Mouse (Mus musculus): ENCODE results near the gene Atg4c.

Atg4c gene

DNA sequence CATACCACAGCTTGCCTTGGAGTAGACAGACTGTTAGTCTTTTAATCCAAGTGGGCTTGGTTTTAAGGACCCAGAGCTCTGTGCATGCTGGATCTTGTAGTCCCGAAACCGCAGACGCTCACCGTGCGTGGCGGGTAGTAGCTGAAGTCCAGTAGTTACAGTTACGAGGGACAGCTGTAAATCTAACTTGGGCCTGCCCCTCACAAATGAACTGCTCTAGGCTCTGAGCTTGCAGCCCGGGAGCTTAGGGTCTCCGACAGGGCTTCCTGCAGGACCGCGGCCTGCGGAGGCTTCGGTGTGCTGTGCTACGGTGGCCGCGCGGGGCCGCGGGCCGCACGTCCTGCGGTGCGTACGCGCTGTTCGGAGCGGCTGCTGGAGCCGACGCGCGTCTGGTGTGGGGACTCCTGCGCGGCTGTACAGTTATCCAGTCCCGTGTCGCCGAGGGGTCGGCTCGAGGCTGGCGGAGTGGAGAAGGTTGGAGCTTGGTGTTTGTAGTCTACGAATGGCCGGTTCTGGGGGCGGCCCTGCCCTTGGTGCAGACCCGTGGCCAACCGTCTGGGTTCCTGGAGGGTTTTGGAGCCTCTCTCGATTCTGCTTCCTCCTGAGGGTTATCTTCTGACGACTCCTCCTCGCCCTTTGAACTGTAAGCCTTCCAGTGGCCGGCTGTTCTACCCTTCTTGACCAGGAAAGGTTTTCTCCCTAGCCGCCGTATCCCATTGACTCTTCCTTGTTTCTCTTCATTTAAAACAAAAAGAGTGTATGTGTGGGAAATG, at the start of gene Atg4c:
Gene Atg4c, plus strand, starts transcription at position 125 of the 773 bp plus-strand sequence.
- peak; percentile 64 for DNase-seq (ENCODE audit: low read depth)

DNA sequence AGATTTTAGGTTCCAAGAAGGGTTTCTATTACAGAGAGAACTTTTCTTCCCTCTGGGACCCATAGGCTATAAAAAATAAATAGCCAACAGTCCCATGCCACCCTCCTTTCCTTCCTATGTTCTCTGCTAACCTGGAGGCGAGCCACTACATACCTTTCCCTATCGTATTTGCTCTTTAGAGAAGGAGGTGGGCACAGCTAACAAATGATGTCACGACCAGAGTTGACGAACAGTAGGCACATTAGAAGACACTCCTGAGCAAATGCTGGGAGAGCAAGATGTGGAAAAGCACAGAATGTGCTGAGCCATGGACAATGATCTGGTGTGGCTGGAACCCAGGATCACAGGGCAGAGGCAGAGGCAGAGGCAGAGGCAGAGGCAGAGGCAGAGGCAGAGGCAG, 42.3 kb upstream of the Atg4c start:
- no peak for DNase-seq (ENCODE audit: low read depth)

- no peak for DNase-seq (ENCODE audit: low read depth)
Observed at GRCm38 (mm10) chr4:99151885-99152558, 41.7 kb upstream of the Atg4c start.

GRCm38 (mm10) chr4:99156641-99157307, 37.0 kb upstream of the Atg4c start:
- DNase-seq (ENCODE audit: low read depth), result no peak

GRCm38 (mm10) chr4:99158495-99158894, 35.2 kb upstream of the Atg4c start:
- DNase-seq (ENCODE audit: low read depth), result no peak

DNA sequence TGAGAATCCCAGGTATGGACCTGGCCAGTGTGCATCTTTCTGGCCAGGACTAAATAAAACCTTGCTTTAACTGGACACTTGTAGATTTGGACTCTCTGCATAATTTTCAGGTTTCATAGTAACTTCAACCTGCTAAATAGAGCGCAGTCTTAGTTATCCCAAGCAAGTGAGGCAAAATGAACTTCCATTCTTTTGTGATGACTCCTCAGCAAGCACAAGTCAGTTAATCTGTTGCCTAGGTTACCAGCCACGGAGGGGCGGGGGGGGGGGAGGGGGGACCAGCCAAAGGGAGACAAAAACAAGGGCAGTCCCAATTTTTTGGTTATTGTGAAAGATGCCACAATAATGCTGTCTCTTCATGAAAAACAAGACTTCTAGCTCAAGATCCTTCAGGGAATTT, 33.3 kb upstream of the Atg4c start:
- DNase-seq (ENCODE audit: low read depth), result no peak

- DNase-seq (ENCODE audit: low read depth), result no peak
Observed at GRCm38 (mm10) chr4:99160899-99161298, 32.8 kb upstream of the Atg4c start.

DNA sequence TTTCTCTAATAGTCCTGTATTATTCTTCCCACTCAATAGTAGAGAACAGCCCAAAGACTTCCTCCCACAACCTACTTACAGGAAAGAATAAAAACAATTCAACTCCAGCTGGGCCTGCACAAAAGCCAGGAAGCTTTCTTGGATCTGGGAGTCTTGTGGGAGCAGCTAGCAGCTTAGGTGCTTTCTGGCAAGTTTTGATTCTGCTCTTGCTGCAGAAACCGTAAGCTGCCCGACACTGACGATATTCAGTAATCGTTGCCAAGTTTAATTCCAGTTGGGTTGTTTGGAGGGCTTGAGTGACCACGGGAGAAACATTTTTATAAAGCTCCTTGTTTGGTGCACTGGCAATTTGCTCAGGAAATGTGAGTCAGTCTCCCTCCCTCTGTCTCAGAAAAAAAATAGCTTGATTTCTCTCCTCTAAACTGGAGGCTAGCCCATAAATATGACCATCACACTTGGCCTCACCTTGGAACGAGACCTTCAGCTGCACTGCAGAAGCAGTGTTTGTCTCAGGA, 32.2 kb upstream of the Atg4c start:
- DNase-seq (ENCODE audit: low read depth), result no peak

GRCm38 (mm10) chr4:99163001-99163400, 30.7 kb upstream of the Atg4c start:
- DNase-seq (ENCODE audit: low read depth), result no peak

GRCm38 (mm10) chr4:99163547-99163946, 30.2 kb upstream of the Atg4c start:
- no peak for DNase-seq (ENCODE audit: low read depth)

DNA sequence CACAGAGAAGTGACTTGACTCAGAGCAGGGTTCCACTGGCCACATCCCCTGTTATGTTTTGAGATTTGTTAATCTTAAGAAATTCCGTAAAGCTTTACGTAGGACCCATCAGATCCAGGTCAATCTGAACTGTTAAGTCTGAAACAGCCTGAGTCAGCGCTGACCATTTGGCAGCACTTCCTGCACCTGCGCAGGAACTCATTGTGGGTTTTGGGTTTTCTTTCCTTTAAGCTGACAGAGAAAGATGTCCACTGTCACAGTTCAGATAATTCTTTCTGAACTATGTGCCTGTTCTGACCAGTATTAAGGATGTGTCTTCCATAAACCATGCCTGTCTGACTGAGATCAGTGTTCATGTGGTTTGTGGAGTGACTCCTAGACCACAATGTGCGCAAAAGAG, 24.9 kb upstream of the Atg4c start:
- DNase-seq (ENCODE audit: low read depth), result no peak

- no peak for DNase-seq (ENCODE audit: low read depth)
Observed at GRCm38 (mm10) chr4:99174265-99174664, 19.5 kb upstream of the Atg4c start.

DNA sequence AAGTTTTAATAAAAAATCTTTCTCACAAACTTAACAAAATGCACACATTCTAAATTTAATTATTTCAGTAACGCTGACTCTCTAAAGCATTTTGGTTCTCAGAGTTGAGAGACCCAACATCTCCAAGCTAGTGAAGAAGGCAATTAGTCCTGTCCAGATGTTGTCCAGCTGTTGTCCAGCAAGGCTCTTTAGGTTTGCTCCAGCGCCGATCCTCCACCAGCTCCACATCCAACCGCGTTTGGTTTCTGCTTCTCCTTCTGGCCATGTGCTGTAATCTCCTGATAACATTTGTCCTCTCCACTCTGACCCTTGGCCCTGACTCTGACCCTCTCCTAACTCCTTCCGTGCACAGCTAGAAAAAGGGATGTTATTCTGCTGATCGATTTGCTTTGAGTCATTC, 16.9 kb upstream of the Atg4c start:
- no peak for DNase-seq (ENCODE audit: low read depth)

- no peak for DNase-seq (ENCODE audit: low read depth)
Observed at GRCm38 (mm10) chr4:99177255-99177654, 16.5 kb upstream of the Atg4c start.

DNA sequence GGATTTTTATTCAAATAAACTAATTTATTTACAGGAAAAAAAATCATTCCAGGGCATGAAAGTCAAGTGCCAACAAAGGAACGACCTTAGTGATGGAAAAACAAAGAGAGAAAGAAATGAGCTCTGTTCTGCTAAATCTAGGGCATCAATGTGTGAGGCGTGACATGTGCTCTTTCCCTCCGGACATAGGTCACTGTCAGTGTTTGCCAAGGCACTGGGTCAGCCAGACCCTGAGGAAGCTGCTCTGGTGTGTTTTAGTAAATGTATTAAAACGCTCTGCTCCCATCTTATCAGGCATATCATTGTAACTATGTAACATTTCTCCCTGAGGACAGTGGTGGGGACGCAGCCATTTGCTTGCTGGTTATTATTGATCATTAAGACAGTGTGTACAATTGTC, 14.9 kb upstream of the Atg4c start:
- no peak for DNase-seq (ENCODE audit: low read depth)

DNA sequence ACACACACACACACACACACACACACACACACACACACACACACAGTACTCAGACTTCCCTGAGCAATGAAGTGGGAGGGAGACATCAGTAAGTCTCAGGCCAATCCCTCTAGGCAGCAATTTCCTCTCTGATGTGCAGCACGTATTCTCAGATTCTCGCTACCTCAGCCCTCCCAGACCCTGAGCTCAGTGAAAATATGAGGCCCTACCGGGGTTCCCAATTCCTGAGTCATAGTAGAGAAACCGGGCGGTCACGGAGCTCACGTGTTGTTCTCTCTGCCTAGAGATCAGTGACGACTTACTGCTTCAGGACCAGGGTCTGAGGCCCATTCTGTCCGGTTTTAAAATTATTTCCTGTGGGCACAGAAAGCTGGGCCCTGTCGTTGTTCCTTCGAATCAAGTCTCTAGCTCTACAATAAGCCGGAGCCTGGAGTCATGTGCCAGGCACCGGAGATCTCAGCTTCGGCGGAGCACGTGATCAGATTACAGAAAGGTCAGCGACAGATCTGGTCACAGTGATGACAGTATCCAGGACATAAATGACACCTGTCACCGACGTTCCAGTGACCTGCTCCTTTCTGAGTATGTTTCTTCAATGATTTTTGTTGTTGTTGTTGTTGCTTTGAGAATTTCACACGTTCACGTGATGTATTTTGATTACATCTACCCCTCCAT, 14.2 kb upstream of the Atg4c start:
- no peak for DNase-seq (ENCODE audit: low read depth)

- DNase-seq (ENCODE audit: low read depth), result no peak
Observed at GRCm38 (mm10) chr4:99180921-99181320, 12.8 kb upstream of the Atg4c start.

DNA sequence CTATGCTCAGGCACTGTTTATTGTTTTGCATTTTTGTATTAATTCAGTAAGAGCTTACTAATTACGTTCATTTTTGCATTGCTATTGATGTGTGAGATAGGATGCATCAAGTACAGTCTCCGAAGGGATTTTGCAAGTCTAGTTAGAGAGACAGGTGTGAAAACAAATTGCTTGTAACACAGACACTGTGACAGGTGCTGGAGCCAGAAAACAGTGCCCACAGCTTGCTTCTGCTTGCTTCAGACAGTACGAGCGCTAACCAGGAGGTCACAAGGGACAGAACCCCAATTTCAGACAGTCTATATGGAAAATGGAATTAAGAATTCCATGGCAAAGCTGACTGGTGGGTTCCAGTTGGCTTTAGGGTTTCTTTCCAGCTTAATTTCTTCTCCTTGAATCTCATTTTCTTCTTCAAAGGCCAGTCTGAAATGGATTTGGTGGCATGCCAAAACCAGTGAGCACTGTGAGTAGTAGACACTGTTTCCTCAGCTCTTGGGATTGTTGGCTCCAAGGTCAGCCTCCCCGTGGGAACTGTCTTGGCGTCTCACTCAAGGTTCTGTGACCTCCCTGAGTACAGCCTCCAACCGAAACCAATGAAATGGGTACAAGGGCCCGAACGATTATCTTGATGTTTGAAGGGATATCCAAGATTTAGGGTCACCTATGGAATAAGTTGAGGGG, 11.9 kb upstream of the Atg4c start:
- DNase-seq (ENCODE audit: low read depth), result no peak

DNA sequence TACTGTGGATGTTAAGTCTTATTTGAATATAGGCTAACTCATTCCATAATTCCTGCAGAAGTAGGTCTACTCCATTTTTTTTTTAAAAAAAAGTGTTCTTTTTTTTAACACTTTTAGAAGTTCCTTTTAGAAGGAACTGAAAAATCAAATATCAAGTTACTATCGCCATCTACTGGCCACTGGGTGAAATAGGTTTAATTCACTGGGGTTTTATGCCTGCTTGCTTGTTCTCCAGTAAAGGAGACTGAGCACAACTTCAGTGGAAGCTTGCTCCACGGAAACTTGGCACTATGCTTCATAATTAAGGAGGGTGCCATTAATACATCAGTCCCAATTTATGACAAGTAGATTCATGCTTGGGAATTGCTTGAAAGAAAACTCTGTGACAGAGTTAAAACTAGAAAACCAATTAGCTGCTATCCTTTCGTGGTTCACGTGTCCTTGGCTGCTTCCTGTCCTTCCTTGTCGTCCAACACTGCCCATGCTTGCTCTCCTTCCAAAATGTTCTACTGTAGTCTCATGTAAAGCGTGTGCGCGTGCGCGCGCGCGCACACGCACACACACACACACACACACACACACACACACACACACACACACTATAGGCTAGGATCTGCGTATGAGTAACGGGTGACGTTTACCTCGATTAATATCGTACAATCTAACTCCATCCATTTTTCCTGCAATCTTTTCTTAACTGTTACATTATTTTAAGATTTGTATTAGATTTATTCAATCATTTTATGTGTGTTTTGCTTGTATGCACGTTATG, 10.9 kb upstream of the Atg4c start:
- DNase-seq (ENCODE audit: low read depth), result peak; percentile 50

DNA sequence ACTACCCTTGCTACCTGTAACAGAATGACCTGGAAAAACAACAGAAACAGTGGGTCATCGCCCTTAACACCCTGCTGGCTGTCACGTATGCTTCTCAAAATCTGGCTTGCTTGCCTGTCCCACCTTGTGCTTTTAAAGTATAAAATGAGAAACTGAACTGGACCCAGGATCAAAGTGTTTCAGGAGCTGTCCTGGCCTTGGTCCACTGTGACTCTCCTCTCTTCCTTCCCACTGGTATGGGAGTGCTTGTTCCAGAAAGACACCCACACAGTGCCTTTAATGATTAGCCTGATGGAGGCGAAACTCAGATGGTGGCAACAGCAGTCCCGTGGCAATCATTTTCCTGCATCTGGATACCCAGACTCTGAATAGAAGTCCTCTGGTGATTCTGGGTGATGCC, 9.1 kb upstream of the Atg4c start:
- no peak for DNase-seq (ENCODE audit: low read depth)

- no peak for DNase-seq (ENCODE audit: low read depth)
Observed at GRCm38 (mm10) chr4:99185305-99185704, 8.4 kb upstream of the Atg4c start.

All from naive thymus-derived CD4-positive, alpha-beta T cell, adult 2 months (primary cell).